Comparison of ENCODE assay signal across 8 mouse cellular contexts in genomic region chr3:127853431-127854206, GRCm38 (mm10). TPM values are rescaled to one million over a fixed set of nuclear protein-coding genes. Genes with fewer than 3 reads are reported as not detected.
DNase-seq lines count a peak whose midpoint lies in the region; ATAC-seq lines count a peak whose summit lies in the region.

No protein-coding gene starts in this region.

- H3K36me3 ChIP-seq in intestine, embryonic 16.5 days (ENCODE audit: control insufficient read depth, insufficient read depth, low read length) = no peaks in the 10 kb centered on the region
- H3K36me3 ChIP-seq in midbrain, embryonic 11.5 days (ENCODE audit: control insufficient read depth, insufficient read depth, low read length) = no peaks in the 10 kb centered on the region

- peaks cover 6% of the 10 kb centered on the region; the same call in 1 of the 2 replicates for H3K4me1 ChIP-seq in intestine, embryonic 16.5 days (ENCODE audit: control insufficient read depth, insufficient read depth, low read length)
- H3K4me1 ChIP-seq in midbrain, embryonic 11.5 days (ENCODE audit: control insufficient read depth, insufficient read depth, low read length) = peaks cover 8% of the 10 kb centered on the region; the same call in 1 of the 2 replicates

- 32% methylated on average over 15 of the region's 15 CpGs for WGBS in intestine, embryonic 16.5 days
- WGBS in midbrain, embryonic 11.5 days = 16% methylated on average over 15 of the region's 15 CpGs

- no peaks in the 10 kb centered on the region for H3K9me3 ChIP-seq in intestine, embryonic 16.5 days (ENCODE audit: control insufficient read depth, low read length)
- H3K9me3 ChIP-seq in midbrain, embryonic 11.5 days (ENCODE audit: control insufficient read depth, low read length) = no peaks in the 10 kb centered on the region

- H3K4me3 ChIP-seq in intestine, embryonic 16.5 days (ENCODE audit: low read length) = no peak overlapping the region
- H3K4me3 ChIP-seq in midbrain, embryonic 11.5 days (ENCODE audit: low read depth, low read length) = no peak overlapping the region

- no peak overlapping the region for H3K4me2 ChIP-seq in intestine, embryonic 16.5 days (ENCODE audit: low read depth, low read length)
- H3K4me2 ChIP-seq in midbrain, embryonic 11.5 days = 0 out of 2 replicates have a peak overlapping the region, but pooled peaks have one; percentile 15

- H3K9ac ChIP-seq in intestine, embryonic 16.5 days (ENCODE audit: low read depth, low read length) = no peak overlapping the region
- H3K9ac ChIP-seq in midbrain, embryonic 11.5 days (ENCODE audit: low read length) = 0 out of 2 replicates have a peak overlapping the region, but pooled peaks have one; percentile 16

- intact Hi-C loops in left cerebral cortex, postnatal 25 days (cut with DNase I) = loop anchor here (2.0 to 5.0 kb wide), 2 partner anchors 44 to 95 kb away; partner anchors contain the start of gene Fam241a

- DNase-seq in adrenal gland, postnatal 10 days = peak; percentile 82
- peak; percentile 67 for DNase-seq in embryo, embryonic 9.5 days (ENCODE audit: extremely low spot score)
- DNase-seq in gastrocnemius, postnatal 4 days (ENCODE audit: low spot score in 2 of 2) = peak; percentile 38 to 74
- peak; percentile 68 to 73 for DNase-seq in left cerebral cortex, postnatal 25 days (ENCODE audit: low spot score in 2 of 2)
- peak; percentile 95 for DNase-seq in midbrain, embryonic 11.5 days (ENCODE audit: low spot score, missing footprints)
- peak; percentile 39 to 46 for DNase-seq in right cerebral cortex, postnatal 36 days (ENCODE audit: low spot score in 2 of 2)
- DNase-seq in urinary bladder, postnatal 4 days (ENCODE audit: low spot score in 2 of 2) = peak; percentile 41 to 74

- no peak overlapping the region for H3K27ac ChIP-seq in intestine, embryonic 16.5 days (ENCODE audit: low read length)
- H3K27ac ChIP-seq in midbrain, embryonic 11.5 days (ENCODE audit: low read depth, low read length) = no peak overlapping the region

- peak; percentile 50 for ATAC-seq in intestine, embryonic 16.5 days
- peak; percentile 81 for ATAC-seq in midbrain, embryonic 11.5 days (ENCODE audit: low FRiP score)

- no peaks in the 10 kb centered on the region for H3K27me3 ChIP-seq in intestine, embryonic 16.5 days (replicated peaks; ENCODE audit: control insufficient read depth, insufficient read depth, low read length)
- H3K27me3 ChIP-seq in midbrain, embryonic 11.5 days (ENCODE audit: control insufficient read depth, insufficient read depth, low read length) = no peaks in the 10 kb centered on the region

RNA-seq across cellular contexts. Expression of gene Ap1ar, which starts 16.3 kb away (rescaled TPM):
- total RNA-seq in adrenal gland, postnatal 10 days (2021) = 10 to 100 TPM; 25.9 to 30.3 TPM
- total RNA-seq in gastrocnemius, postnatal 4 days (2021) = 10 to 100 TPM; 19.8 to 20.8 TPM
- polyA plus RNA-seq in intestine, embryonic 16.5 days (2015; fragmentation: Nextera tagmentation; extraction: Ambion mirVana) = 87.4 and 101 TPM in 2 replicates
- 10 to 100 TPM; 80.8 to 90.6 TPM for total RNA-seq in left cerebral cortex, postnatal 25 days (2021)
- 70.9 and 73.9 TPM in 2 replicates for polyA plus RNA-seq in midbrain, embryonic 11.5 days (2014; fragmentation: Nextera tagmentation; extraction: Ambion mirVana)

RNA-seq across cellular contexts. Expression of gene Fam241a, which starts 42.5 kb away (rescaled TPM):
- total RNA-seq in adrenal gland, postnatal 10 days (2021) = 1 to 10 TPM; 7.0 to 8.2 TPM
- 1 to 10 TPM; 8.9 to 10.0 TPM for total RNA-seq in gastrocnemius, postnatal 4 days (2021)
- polyA plus RNA-seq in intestine, embryonic 16.5 days (2015; fragmentation: Nextera tagmentation; extraction: Ambion mirVana) = 3.0 and 8.9 TPM in 2 replicates
- 1 to 10 TPM; 3.3 to 4.0 TPM for total RNA-seq in left cerebral cortex, postnatal 25 days (2021)
- polyA plus RNA-seq in midbrain, embryonic 11.5 days (2014; fragmentation: Nextera tagmentation; extraction: Ambion mirVana) = 5.4 and 5.5 TPM in 2 replicates

Comparison
In these comparisons a context has a peak if more than half of its experiments do, and no peak if none do; other contexts are left out.
1. DNase-seq: peak in every context shown above with its lines; median percentile 95 in midbrain, embryonic 11.5 days; 82 in adrenal gland, postnatal 10 days; 70 in left cerebral cortex, postnatal 25 days; 67 in embryo, embryonic 9.5 days; 58 in urinary bladder, postnatal 4 days; 56 in gastrocnemius, postnatal 4 days; 42 in right cerebral cortex, postnatal 36 days.